Mouse (Mus musculus) small intestine, adult 2 months (tissue): ENCODE results near the gene Prkcsh. TPM values are rescaled to one million over a fixed set of nuclear protein-coding genes. Genes with fewer than 3 reads are reported as not detected.

Source experiments
- H3K27ac ChIP-seq: fragments of 200-500 bp; 2 replicates; pipeline ENCODE4 v1.5.1; 2012; ENCODE audit warnings: low read depth, low read length, control low read depth, inconsistent platforms; ENCODE audit not compliant: insufficient read depth
- H3K27me3 ChIP-seq: fragments of 200-500 bp; 2 replicates; pipeline ENCODE4 v1.6.1; 2012; ENCODE audit warnings: mild to moderate bottlenecking, moderate library complexity, low read length, inconsistent platforms; ENCODE audit not compliant: control insufficient read depth, insufficient read depth
- H3K36me3 ChIP-seq: fragments of 200-500 bp; 2 replicates; pipeline ENCODE4 v1.6.1; 2012; ENCODE audit warnings: mild to moderate bottlenecking, low read length, control low read depth, inconsistent platforms; ENCODE audit not compliant: control insufficient read depth, insufficient read depth
- H3K4me1 ChIP-seq: fragments of 200-500 bp; 2 replicates; pipeline ENCODE4 v1.6.1; 2012; ENCODE audit warnings: low read length, inconsistent platforms, mixed read lengths; ENCODE audit not compliant: control insufficient read depth, insufficient read depth, insufficient read length
- H3K4me3 ChIP-seq: fragments of 200-500 bp; 2 replicates; pipeline ENCODE4 v1.5.1; 2012; ENCODE audit warnings: low read depth, mild to moderate bottlenecking, control low read depth, inconsistent platforms, low read length, moderate library complexity
- CTCF ChIP-seq: fragments of 200-500 bp; IDR thresholded peaks from 2 replicates; pipeline ENCODE4 v1.5.1; 2012; ENCODE audit warnings: low read depth, mild to moderate bottlenecking, control low read depth, inconsistent platforms, low read length, moderate library complexity, mixed read lengths; ENCODE audit not compliant: insufficient replicate concordance, insufficient read length; ENCODE audit errors: extremely low read depth
- POLR2A ChIP-seq: fragments of 200-500 bp; IDR thresholded peaks from 2 replicates; pipeline ENCODE4 v1.6.1; 2012; ENCODE audit warnings: low read depth, mild to moderate bottlenecking, control low read depth, inconsistent platforms, low read length, moderate library complexity
- WGBS: fragments of 180-500 bp; shearing (Covaris S2); methylation state at CpG from one replicate; pipeline ENCODE4 v1.1.7; 2018; 5-methylcytosine and 5-hydroxymethylcytosine counted together
- polyA plus RNA-seq: library from polyadenylated mRNA; depleted of rRNA; stranded (reverse); fragments of >200 nt; gene quantifications from 2 replicates; pipeline ENCODE4 v1.2.3, GENCODE M21; 2012

The Prkcsh gene
- polyA plus RNA-seq, 1 experiment, result 169 TPM

- Histone ChIP-seq H3K4me3 (no peak overlapping the region), H3K27me3 (peaks cover 29% of the 10 kb centered on the region), H3K4me1 (peaks cover 17% of the 10 kb centered on the region), H3K27ac (no peak overlapping the region), H3K36me3 (no peaks in the 10 kb centered on the region)
- TF ChIP-seq CTCF, result no peak
- TF ChIP-seq POLR2A, result no peak
- WGBS, result 66% methylated on average over 9 of the region's 9 CpGs
Observed at GRCm38 (mm10) chr9:21960135-21960534, 42.5 kb upstream of the Prkcsh start.

DNA sequence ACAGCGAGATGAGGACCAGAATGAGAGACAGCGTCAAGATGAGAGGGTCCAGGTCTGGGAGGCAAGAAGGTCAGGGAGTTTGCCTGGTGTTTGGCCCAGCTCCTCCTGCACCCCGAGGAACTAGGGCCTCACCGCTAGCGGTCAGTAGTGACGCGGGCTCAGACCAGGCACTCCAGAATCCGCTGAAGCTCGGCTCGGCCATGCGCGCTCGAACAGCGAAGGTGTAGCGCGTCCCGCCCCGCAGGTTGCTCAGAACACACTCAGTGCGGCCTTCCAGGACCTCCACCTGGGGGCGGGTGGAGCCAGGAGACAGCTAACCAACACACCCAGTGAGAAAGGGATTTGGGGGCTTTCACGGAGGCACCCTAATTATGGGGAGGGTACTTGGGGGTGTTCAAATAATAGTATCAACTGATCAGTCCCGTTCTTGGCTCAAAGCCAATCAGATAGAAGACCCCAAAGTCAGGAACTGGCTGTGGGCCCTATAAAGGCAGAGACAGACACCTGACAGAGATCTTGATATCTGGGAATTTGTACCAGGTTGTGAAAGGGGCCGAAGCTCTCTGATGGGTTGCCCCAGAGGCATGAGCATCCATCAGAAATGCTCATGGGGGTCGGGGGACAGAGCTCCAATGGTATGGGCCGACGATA is 41.9 kb upstream of the Prkcsh start:
- H3K27me3 ChIP-seq, result peaks cover 29% of the 10 kb centered on the region
- H3K36me3 ChIP-seq, result no peaks in the 10 kb centered on the region
- no peak for TF ChIP-seq CTCF
- no peak for TF ChIP-seq POLR2A
- H3K4me1 ChIP-seq, result peaks cover 17% of the 10 kb centered on the region
- no peak overlapping the region for H3K27ac ChIP-seq
- WGBS, result 25% methylated on average over 26 of the region's 26 CpGs
- no peak overlapping the region for H3K4me3 ChIP-seq

GRCm38 (mm10) chr9:21961366-21961980 is 41.1 kb upstream of the Prkcsh start:
- Histone ChIP-seq H3K27me3 (peaks cover 29% of the 10 kb centered on the region), H3K36me3 (no peaks in the 10 kb centered on the region), H3K4me3 (peak overlapping the region; percentile 57), H3K27ac (no peak overlapping the region), H3K4me1 (peaks cover 17% of the 10 kb centered on the region)
- TF ChIP-seq POLR2A (no peak), CTCF (no peak)
- WGBS, result 7% methylated on average over 35 of the region's 35 CpGs

- peaks cover 29% of the 10 kb centered on the region for H3K27me3 ChIP-seq
- H3K36me3 ChIP-seq, result no peaks in the 10 kb centered on the region
- no peak overlapping the region for H3K27ac ChIP-seq
- peak overlapping the region; percentile 57 for H3K4me3 ChIP-seq
- WGBS, result under 1% methylated on average over 15 of the region's 15 CpGs
- TF ChIP-seq CTCF (no peak), POLR2A (no peak)
- H3K4me1 ChIP-seq, result peaks cover 17% of the 10 kb centered on the region
Observed at GRCm38 (mm10) chr9:21962010-21962409, 40.6 kb upstream of the Prkcsh start.

DNA sequence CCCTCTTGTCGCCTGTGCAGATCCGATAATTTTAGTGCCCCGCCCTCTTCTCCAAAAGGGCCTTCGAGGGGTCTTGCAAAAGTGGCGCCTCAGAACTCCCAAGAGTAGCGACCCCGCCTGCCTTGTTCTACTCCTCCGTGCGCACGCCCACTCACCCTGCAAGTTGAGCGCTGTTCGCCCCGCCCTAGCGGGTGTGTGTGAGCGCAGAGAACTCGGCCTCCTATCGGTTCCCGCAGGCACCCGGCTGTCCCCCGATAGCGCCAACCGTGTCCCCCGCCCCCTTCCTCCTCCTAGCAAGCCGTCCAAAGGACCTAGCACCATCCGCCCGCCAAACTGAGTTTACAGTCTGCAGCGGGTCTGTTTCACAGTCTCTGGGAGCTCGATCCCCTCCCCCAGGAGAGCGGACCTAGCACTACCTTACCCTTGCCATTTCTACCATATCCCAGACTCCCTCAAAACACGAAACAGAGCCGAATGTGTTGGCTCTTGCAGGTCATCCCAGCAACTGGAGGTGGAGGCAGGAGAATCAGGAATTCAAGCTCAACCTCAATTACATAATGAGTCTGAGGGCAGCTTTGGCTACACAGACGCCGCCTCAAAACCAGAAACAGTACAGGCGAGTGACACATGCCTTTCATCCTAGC is 40.1 kb upstream of the Prkcsh start:
- Histone ChIP-seq H3K27ac (no peak overlapping the region), H3K4me1 (peaks cover 17% of the 10 kb centered on the region), H3K4me3 (peak overlapping the region; percentile 57), H3K36me3 (no peaks in the 10 kb centered on the region), H3K27me3 (peaks cover 32% of the 10 kb centered on the region)
- WGBS, result 5% methylated on average over 34 of the region's 34 CpGs
- TF ChIP-seq POLR2A (no peak), CTCF (no peak)

DNA sequence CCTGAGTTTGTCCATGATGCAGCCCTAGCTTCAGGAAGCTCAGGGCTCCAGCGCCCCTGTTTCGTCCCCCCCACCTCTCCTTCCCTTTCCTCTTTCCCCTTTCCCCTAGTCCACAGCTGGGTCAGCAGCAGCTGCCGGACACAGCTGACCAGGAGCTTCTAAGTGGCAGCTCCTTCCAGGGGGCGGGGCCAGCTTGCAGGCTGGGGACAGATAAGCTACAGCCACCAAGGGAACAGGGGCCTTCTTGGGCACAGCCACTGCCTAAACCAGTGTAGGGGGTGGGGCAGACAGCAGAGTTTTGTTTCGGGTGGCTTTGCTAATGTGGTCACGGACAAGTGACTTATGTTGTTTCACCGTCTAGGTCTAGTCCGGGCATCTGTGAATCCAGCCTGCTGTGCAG is 39.2 kb upstream of the Prkcsh start, which contains the start of gene Epor:
Epor (minus strand) TSS at position 90 of the 400 bp plus-strand sequence.
- Histone ChIP-seq H3K36me3 (no peaks in the 10 kb centered on the region), H3K27me3 (peaks cover 32% of the 10 kb centered on the region), H3K27ac (no peak within 1 kb of the TSS), H3K4me1 (peaks cover 15% of the 10 kb centered on the region), H3K4me3 (peak within 1 kb of the TSS; percentile 57)
- WGBS, result 42% methylated on average over 8 of the region's 8 CpGs
- TF ChIP-seq POLR2A, result no peak

GRCm38 (mm10) chr9:21968883-21969282 is 33.7 kb upstream of the Prkcsh start:
- Histone ChIP-seq H3K4me3 (no peak overlapping the region), H3K4me1 (no peaks in the 10 kb centered on the region), H3K27me3 (peaks cover 2% of the 10 kb centered on the region; the same call in 1 of the 2 replicates), H3K27ac (no peak overlapping the region), H3K36me3 (no peaks in the 10 kb centered on the region)
- WGBS, result 41% methylated on average over 6 of the region's 6 CpGs
- TF ChIP-seq POLR2A (no peak), CTCF (no peak)
